Mouse (Mus musculus) frontal cortex, postnatal 10 days (tissue): ENCODE data around the gene Naa80.
"Not testable (repeated sequence)": the region's sequence is repeated elsewhere in the genome, so short reads cannot be mapped to it uniquely, and the experiment has no call there.

ENCODE experiments used
- DNase-seq, 2 experiments: peaks; one replicate each; pipeline ENCODE4 v3.0.0; 2022; ENCODE audit warnings: low spot score in 2 of 2, mixed read lengths in 1 of 2

Naa80 gene

DNA sequence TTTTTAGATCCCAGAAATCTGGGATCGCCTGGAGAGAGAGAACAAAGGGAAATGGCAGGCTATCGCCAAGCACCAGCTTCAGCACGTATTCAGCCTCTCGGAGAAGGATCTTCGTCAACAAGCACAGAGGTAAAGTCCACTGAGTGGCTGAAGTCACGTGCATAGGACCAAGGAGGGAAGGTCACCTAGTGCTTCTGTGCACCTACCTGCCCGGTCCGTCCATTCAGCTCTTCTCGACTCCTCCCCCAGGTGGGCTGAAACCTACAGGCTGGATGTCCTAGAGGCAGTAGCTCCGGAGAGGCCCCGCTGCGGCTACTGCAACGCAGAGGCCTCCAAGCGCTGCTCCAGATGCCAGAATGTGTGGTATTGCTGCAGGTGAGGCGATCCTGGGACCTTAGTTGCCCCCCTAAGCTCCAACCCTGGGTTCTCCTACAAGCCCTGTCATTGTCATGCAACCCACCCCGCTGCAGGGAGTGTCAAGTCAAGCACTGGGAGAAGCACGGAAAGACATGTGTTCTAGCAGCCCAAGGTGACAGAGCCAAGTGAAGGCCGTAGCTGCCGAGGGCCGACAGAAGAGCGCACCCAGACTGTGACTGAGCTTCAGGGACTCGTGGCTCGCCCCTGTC is 28.1 kb upstream of the Naa80 start:
- DNase-seq = no peak

DNA sequence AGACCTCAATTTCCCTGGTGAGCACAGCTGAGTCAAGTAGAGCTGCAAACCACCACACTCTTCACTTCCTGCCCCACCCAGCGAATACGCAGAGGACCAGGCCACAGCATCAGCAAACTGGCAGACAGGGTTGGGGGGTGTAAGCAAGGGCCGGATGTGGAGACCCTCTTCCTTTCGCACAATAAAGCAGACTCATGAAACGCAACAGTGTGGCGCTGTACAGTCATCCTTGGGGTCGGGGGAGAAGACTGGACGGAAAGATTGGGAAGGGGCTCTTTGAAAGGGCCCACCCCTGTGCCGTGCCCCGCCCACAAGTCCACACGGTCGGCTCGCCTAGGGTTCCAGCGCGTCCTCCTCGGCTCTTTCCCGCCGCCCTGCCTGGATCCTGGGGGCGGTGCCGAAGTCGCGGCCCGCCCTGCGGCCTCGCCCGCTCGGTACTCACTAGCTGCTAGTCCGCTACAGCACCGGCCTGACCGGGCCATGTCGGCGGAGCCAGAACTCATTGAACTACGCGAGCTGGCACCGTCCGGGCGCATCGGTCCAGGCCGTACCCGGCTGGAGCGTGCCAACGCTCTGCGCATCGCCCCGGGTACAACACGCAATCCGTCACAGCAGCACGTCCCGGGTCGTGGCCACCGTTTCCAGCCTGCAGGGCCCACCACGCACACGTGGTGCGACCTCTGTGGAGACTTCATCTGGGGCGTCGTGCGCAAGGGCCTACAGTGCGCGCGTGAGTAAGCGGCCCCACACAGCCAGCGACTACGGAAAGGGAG is 27.4 kb upstream of the Naa80 start, which contains the start of gene Rassf1:
Gene Rassf1 (plus strand): TSS at position 439 of the 773 bp plus-strand sequence.
- no peak for DNase-seq

- no peak for DNase-seq
Observed at GRCm38 (mm10) chr9:107551890-107552355, 26.8 kb upstream of the Naa80 start.

DNA sequence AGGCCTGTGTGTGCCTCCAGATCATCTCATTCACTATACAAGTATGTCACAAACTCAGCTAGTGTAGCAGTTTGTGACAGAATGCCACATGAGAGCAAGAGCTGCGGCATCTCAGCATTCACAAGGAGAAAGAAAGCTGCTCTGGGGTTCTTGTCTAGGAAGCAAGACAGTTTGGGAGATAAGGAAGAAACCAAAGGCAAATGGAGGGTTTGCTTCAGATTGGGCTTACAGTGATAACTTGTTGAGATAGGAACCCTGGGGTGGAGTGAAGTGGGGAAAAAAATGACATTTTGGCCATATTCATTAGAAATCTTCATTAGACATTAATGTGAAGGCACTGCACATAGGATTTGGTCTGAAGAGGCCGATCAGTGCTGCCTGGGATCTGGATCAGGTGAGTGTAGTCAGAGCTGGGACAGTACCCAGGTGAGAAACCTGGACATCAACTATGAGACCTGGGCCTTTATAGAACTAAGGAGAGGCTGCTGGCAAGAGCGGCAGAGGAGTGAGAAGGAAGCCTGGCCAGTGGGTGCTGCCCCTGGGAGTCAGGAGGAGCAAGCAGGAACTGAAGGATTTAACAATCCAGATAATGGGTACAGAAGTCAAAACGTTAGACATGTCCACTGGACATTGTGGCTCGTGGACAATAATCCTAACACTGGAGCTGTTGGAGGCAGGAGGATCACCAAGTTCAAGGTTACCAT is 25.8 kb upstream of the Naa80 start:
- no peak for DNase-seq

- no peak for DNase-seq
Observed at GRCm38 (mm10) chr9:107553541-107554318, 25.0 kb upstream of the Naa80 start.

- DNase-seq = peak; percentile 92
Observed at GRCm38 (mm10) chr9:107554319-107554825, 24.3 kb upstream of the Naa80 start.

DNA sequence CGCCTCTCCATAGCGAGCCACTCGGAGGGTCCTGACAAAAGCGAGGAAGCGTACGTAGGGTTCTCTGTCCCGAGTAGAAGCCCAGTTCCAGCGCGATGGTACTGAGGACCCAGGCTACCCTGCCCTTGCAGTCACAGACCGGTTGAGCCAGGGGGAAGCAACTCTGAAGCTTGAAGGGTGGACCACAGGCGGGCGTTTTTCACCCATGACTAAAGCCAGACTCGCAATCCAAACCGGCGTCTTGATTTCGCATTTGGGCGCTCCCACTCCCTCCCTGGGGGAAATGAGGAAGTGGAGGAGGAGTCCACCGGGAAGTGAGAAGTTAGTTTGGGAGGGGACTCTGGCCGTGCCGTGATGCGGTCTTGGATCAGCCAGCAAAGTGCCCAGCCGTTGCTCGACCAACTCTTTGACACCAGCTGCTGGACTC is 23.6 kb upstream of the Naa80 start:
- DNase-seq = no peak

- DNase-seq = no peak
Observed at GRCm38 (mm10) chr9:107555701-107556100, 23.0 kb upstream of the Naa80 start.

GRCm38 (mm10) chr9:107556346-107556745 is 22.3 kb upstream of the Naa80 start:
- no peak for DNase-seq

- DNase-seq = peak; percentile 91 to 93
Observed at GRCm38 (mm10) chr9:107563029-107563581, 15.6 kb upstream of the Naa80 start, which contains the start of gene Tusc2. Gene Tusc2, plus strand, starts transcription at chr9:107563255.

DNA sequence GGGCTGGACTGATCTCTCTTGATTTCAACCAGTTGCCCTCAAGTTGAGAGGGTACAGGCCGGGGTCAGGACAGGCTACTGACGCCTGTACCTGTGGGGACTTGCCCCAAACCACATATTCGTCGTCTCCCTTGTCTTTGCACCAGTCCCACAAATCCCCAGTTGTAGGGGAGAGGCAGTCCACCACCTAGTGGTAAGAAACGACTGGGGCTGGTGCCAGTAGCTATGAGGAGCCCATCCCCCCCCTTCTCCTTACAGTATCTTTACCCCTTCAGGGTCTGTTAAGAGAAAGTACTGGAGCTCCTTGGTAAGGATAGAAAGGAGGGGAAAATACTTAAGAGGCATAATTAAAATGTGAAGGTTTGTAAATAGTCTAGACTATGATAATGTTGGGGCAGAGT is 13.1 kb upstream of the Naa80 start:
- not testable (repeated sequence) for DNase-seq

- peak in 1 of 2 experiments; percentile 67 for DNase-seq
Observed at GRCm38 (mm10) chr9:107566041-107566709, 12.5 kb upstream of the Naa80 start.

- no peak for DNase-seq
Observed at GRCm38 (mm10) chr9:107566855-107567254, 11.8 kb upstream of the Naa80 start.

- DNase-seq = no peak
Observed at GRCm38 (mm10) chr9:107567702-107568319, 10.9 kb upstream of the Naa80 start, which contains the start of gene Hyal2. Gene Hyal2, plus strand, starts transcription at chr9:107567945.

- DNase-seq = peak; percentile 77 to 82
Observed at GRCm38 (mm10) chr9:107568331-107569261, 10.1 kb upstream of the Naa80 start.

DNA sequence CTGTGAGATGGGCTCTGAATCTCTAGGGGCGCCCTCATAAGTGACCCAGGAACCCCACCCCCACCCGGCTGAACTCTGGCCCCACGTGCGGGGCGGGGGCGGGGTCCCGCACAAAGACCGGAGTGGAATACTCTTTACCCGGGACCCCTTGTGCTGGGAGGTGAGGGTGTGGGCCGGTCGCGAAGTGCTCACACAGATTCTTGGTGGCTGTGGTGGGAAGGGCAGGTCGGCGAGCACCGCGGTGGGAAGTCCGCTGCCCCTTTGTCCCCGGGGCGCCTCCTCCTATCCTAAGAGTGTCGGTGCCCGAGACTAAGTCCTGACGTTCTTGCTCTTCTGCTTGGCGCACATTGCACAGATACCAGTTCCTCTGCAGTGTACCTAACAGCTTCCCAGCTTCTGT is 9.4 kb upstream of the Naa80 start:
- DNase-seq = no peak

GRCm38 (mm10) chr9:107570016-107570415 is 8.7 kb upstream of the Naa80 start:
- no peak for DNase-seq

DNA sequence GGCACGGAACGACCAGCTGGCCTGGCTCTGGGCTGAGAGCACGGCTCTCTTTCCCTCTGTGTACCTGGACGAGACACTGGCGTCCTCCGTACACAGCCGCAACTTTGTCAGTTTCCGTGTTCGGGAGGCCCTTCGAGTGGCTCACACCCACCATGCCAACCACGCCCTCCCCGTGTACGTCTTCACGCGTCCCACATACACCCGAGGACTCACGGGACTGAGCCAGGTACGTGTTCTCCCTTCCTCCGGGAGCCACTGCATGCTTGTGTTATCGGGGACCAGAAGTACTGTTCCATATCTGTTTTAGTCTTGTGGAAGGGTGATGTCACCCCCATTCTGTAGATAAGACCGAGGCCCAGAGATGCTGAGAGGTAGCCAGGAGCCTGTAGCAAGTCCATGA is 7.8 kb upstream of the Naa80 start:
- no peak for DNase-seq
